Mouse (Mus musculus): ENCODE data around the gene Cdh3.

Cdh3 gene

GRCm38 (mm10) chr8:106606601-106607145, 96.0 kb downstream of the Cdh3 start:
- DNase-seq (ENCODE audit: low read depth, low spot score), result no peak
